Comparison of ENCODE assay signal across 13 mouse cellular contexts in the genomic region with DNA sequence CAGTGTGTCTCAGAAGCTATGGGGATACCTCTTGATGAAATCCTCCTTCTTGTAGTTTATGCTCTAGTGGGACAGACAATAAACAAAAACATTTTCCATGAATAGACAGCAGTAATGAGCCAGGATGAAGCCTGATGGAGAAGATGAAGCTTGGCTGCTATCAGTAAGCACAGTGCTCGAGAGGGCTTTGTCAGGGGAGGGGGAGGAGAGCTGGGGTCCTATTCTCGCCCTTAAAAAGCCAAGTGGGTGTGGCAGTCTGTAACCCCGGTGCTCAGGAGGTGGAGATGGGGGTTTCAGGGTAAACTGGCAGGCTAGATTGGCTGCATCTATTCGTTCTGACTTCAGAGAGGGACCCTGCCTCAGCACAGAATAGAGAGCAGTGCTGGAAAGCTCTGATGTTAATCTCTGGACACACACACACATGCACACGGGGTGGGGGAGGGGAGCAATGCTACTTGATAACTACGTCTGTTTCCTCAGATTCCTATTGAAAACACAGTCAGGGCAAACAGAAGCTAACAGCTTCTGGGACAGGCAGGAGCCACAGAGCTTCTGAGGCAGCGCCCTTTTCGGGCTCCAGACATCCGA.
"Had no signal": no experiment of that assay in that cellular context is flagged by ENCODE, and none has a peak within 500 bp of the region (broad histone marks: within the 10 kb centered on the region; RNA-seq: fewer than 3 reads in every experiment).

No protein-coding gene starts in this region.

- H3K9ac ChIP-seq: midbrain, embryonic 13.5 days; neural tube, embryonic 12.5 days had no signal

- DNase-seq: kidney, adult 18-20 months; kidney, postnatal 10 days; kidney, postnatal 4 days; lung, adult 2 months; lung, postnatal 4 days; thymus, postnatal 4 days had no signal

- ATAC-seq: inflammation-experienced regulatory T-cells, adult 6 months; lung, postnatal 0 days; midbrain, embryonic 13.5 days had no signal

- H3K4me2 ChIP-seq: midbrain, embryonic 13.5 days; neural tube, embryonic 12.5 days had no signal

- H3K9me3 ChIP-seq: limb, embryonic 10.5 days; midbrain, embryonic 13.5 days; neural tube, embryonic 12.5 days had no signal

- H3K4me1 ChIP-seq: neural tube, embryonic 12.5 days had no signal

- H3K27me3 ChIP-seq: midbrain, embryonic 13.5 days; neural tube, embryonic 12.5 days had no signal

- H3K4me3 ChIP-seq: layer of hippocampus, adult 2 months; limb, embryonic 10.5 days; midbrain, embryonic 13.5 days; neural tube, embryonic 12.5 days had no signal

- H3K27ac ChIP-seq: layer of hippocampus, adult 2 months; limb, embryonic 10.5 days; midbrain, embryonic 13.5 days; neural tube, embryonic 12.5 days; stomach, postnatal 0 days had no signal

- H3K36me3 ChIP-seq: limb, embryonic 10.5 days; midbrain, embryonic 13.5 days; neural tube, embryonic 12.5 days had no signal
